Mouse (Mus musculus): ENCODE results near the gene Sh3glb2. TPM values are rescaled to one million over a fixed set of nuclear protein-coding genes. Genes with fewer than 3 reads are reported as not detected.

Sh3glb2 gene
- polyA plus RNA-seq, 1 experiment from 2014 or later: 87.7 TPM

GRCm38 (mm10) chr2:30355861-30356260, 3.3 kb downstream of the Sh3glb2 start:
- Histone ChIP-seq H3K9me3 (replicated peaks) (no peaks in the 10 kb centered on the region), H3K4me3 (replicated peaks) (no peak overlapping the region), H3K4me2 (no peak overlapping the region), H3K9ac (no peak overlapping the region), H3K4me1 (peaks cover 37% of the 10 kb centered on the region), H3K27me3 (no peaks in the 10 kb centered on the region), H3K27ac (no peak overlapping the region), H3K36me3 (peaks cover 27% of the 10 kb centered on the region)
- ATAC-seq (replicated peaks; ENCODE audit: low FRiP score): no peak
- WGBS: 62% methylated on average over 4 of the region's 4 CpGs

- ATAC-seq (replicated peaks; ENCODE audit: low FRiP score): no peak
- H3K9ac ChIP-seq: no peak overlapping the region
- H3K4me2 ChIP-seq: no peak overlapping the region
- H3K4me1 ChIP-seq: peaks cover 7% of the 10 kb centered on the region
- 65% methylated on average over 2 of the region's 2 CpGs for WGBS
- H3K27me3 ChIP-seq: no peaks in the 10 kb centered on the region
- H3K36me3 ChIP-seq: peaks cover 73% of the 10 kb centered on the region
- no peak overlapping the region for H3K4me3 ChIP-seq (replicated peaks)
- no peaks in the 10 kb centered on the region for H3K9me3 ChIP-seq (replicated peaks)
- H3K27ac ChIP-seq: no peak overlapping the region
These were observed 8.0 kb downstream of the Sh3glb2 start for GRCm38 (mm10) chr2:30351149-30351548.

DNA sequence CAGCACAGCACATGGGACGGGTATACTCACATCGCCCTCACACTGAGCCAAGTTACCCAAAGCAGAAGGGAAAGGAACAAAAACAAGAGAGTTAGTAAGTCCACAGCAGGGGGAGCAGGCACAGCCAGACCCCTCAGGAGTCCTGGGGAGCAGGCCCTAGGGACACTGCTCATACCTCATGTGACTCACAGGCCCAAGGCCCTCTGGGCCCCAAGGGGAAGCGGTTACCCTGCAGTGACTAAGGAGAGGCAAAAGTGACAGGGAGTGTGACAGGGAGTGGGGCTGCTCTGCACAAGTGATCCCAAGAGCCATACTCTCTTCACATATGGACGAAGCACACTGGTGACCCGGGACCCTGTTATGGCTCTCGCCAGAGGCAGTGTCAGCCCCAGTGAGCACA, 9.9 kb downstream of the Sh3glb2 start:
- no peak for ATAC-seq (replicated peaks; ENCODE audit: low FRiP score)

GRCm38 (mm10) chr2:30345971-30346676, 13.0 kb downstream of the Sh3glb2 start:
- no peak for ATAC-seq (replicated peaks; ENCODE audit: low FRiP score)

More for the DNA sequence above, 9.9 kb downstream of the Sh3glb2 start:
- no peaks in the 10 kb centered on the region for H3K9me3 ChIP-seq (replicated peaks)
- H3K4me3 ChIP-seq (replicated peaks): no peak overlapping the region
- H3K9ac ChIP-seq: no peak overlapping the region
- H3K4me2 ChIP-seq: no peak overlapping the region
- H3K36me3 ChIP-seq: peaks cover 87% of the 10 kb centered on the region
- no peaks in the 10 kb centered on the region for H3K27me3 ChIP-seq
- no peak overlapping the region for H3K27ac ChIP-seq
- WGBS: 87% methylated on average over 6 of the region's 6 CpGs
- H3K4me1 ChIP-seq: no peaks in the 10 kb centered on the region

DNA sequence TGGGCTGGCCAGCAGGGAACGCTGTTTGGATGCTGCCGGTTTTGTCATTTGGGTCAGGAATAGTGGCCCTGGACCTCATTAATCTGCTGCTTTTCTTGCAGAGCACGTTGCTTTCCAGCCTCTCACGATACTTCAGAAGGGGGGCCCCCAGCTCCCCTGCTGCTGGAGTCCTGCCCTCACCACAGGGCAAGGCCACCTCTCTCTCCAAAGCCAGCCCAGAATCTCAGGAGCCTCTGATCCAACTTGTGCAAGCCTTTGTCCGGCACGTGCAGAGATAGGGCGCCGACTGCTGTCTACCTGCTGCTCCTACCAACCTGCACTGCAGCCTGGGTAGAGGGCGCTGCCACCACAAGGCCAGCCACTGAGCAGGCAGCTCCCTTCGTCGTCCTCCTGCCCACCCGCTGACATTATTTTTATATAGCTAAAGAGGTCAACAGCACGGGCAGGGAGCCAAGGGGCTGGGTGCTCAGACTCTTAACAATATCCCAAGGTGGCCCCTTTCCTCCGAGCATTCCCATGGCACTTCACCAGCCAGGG, 15.5 kb downstream of the Sh3glb2 start:
- ATAC-seq (replicated peaks; ENCODE audit: low FRiP score): no peak
- 62% methylated on average over 14 of the region's 14 CpGs for WGBS

More at GRCm38 (mm10) chr2:30345971-30346676, 13.0 kb downstream of the Sh3glb2 start:
- no peak overlapping the region for H3K27ac ChIP-seq
- no peaks in the 10 kb centered on the region for H3K27me3 ChIP-seq
- WGBS: 90% methylated on average over 7 of the region's 7 CpGs
- peaks cover 97% of the 10 kb centered on the region for H3K36me3 ChIP-seq
- H3K4me3 ChIP-seq (replicated peaks): no peak overlapping the region
- no peak overlapping the region for H3K9ac ChIP-seq
- H3K9me3 ChIP-seq (replicated peaks): no peaks in the 10 kb centered on the region
- H3K4me1 ChIP-seq: no peaks in the 10 kb centered on the region
- H3K4me2 ChIP-seq: no peak overlapping the region

DNA sequence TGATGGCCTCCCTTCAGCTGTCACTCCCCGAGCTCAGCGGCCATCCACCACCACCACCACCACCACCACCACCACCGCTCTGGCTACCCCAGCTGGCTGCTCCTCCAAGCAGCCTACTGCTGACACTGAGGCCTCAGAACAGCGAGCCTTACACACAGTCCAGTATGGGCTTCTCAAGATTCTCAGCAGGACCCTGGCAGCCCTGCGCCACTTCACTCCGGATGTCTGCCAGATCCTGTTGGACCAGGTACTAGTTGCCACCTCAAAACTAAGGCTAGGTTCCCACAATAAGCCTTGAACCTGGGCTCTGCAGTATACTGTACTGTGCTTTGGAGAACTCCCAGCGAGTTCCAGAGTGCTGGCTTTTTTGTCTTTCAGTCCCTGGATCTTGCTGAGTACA, 16.6 kb downstream of the Sh3glb2 start:
- no peaks in the 10 kb centered on the region for H3K27me3 ChIP-seq
- H3K4me1 ChIP-seq: no peaks in the 10 kb centered on the region
- H3K4me3 ChIP-seq (replicated peaks): no peak overlapping the region
- H3K9me3 ChIP-seq (replicated peaks): no peaks in the 10 kb centered on the region
- WGBS: 91% methylated on average over 7 of the region's 7 CpGs
- peaks cover 100% of the 10 kb centered on the region for H3K36me3 ChIP-seq
- no peak overlapping the region for H3K9ac ChIP-seq
- no peak for ATAC-seq (replicated peaks; ENCODE audit: low FRiP score)
- no peak overlapping the region for H3K4me2 ChIP-seq
- no peak overlapping the region for H3K27ac ChIP-seq

More for the DNA sequence above, 15.5 kb downstream of the Sh3glb2 start:
- H3K9me3 ChIP-seq (replicated peaks): no peaks in the 10 kb centered on the region
- peaks cover 99% of the 10 kb centered on the region for H3K36me3 ChIP-seq
- 0 out of 2 replicates have a peak overlapping the region, but pooled peaks have one; percentile 6 for H3K27ac ChIP-seq
- H3K4me2 ChIP-seq: no peak overlapping the region
- H3K27me3 ChIP-seq: no peaks in the 10 kb centered on the region
- H3K9ac ChIP-seq: no peak overlapping the region
- no peak overlapping the region for H3K4me3 ChIP-seq (replicated peaks)
- H3K4me1 ChIP-seq: no peaks in the 10 kb centered on the region

GRCm38 (mm10) chr2:30342061-30342460, 17.1 kb downstream of the Sh3glb2 start:
- Histone ChIP-seq H3K4me1 (no peaks in the 10 kb centered on the region), H3K27me3 (no peaks in the 10 kb centered on the region), H3K9ac (no peak overlapping the region), H3K27ac (no peak overlapping the region), H3K9me3 (replicated peaks) (no peaks in the 10 kb centered on the region), H3K4me3 (replicated peaks) (no peak overlapping the region), H3K36me3 (peaks cover 100% of the 10 kb centered on the region), H3K4me2 (no peak overlapping the region)
- 90% methylated on average over 3 of the region's 3 CpGs for WGBS
- ATAC-seq (replicated peaks; ENCODE audit: low FRiP score): no peak

DNA sequence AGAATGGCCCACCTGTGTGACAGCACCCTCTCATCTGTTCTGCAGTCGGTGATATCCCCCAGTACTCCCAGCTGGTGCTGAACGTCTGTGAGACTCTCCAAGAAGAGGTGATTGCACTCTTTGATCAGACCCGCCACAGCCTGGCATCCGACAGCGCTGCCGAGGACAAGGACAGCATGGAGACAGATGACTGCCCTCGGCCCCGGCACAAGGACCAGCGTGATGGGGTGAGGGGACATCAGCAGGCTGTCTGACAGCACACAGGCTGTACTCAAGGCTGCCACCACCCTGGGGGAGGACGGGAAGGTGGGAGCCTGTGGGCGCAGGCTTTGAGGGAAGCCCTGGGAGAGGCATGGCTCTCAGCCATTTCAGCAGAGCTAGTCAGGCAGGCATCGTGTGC, 22.0 kb downstream of the Sh3glb2 start:
- no peak for ATAC-seq (replicated peaks; ENCODE audit: low FRiP score)
- H3K27me3 ChIP-seq: no peaks in the 10 kb centered on the region
- peaks cover 100% of the 10 kb centered on the region for H3K36me3 ChIP-seq
- H3K4me2 ChIP-seq: no peak overlapping the region
- no peak overlapping the region for H3K4me3 ChIP-seq (replicated peaks)
- H3K27ac ChIP-seq: no peak overlapping the region
- H3K9ac ChIP-seq: no peak overlapping the region
- H3K9me3 ChIP-seq (replicated peaks): no peaks in the 10 kb centered on the region
- 78% methylated on average over 12 of the region's 12 CpGs for WGBS
- no peaks in the 10 kb centered on the region for H3K4me1 ChIP-seq

- Histone ChIP-seq H3K9ac (no peak overlapping the region), H3K27me3 (no peaks in the 10 kb centered on the region), H3K27ac (no peak overlapping the region), H3K4me3 (replicated peaks) (no peak overlapping the region), H3K9me3 (replicated peaks) (no peaks in the 10 kb centered on the region), H3K4me1 (no peaks in the 10 kb centered on the region), H3K36me3 (peaks cover 100% of the 10 kb centered on the region), H3K4me2 (no peak overlapping the region)
- 91% methylated on average over 16 of the region's 16 CpGs for WGBS
- ATAC-seq (replicated peaks; ENCODE audit: low FRiP score): no peak
These were observed 22.8 kb downstream of the Sh3glb2 start for GRCm38 (mm10) chr2:30336174-30336915.

DNA sequence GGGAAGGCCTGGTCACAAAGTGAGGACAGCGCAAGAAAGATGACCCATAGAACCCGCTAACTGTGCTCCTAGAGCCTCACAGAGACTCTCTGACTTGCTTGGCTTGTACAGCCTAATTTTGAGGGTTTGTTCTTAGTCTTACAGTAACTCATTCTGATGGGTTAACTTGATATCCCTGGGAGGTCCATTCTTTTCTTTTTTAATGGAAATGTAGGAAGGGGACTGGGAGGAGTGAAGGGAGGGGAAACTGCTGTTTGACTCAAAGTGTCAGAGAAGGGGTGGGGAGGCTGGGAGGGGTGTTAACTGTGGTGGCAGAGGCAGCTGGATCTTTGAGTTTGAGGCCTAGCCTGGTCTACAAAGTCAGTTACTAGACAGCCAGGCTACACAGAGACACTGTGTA, 23.8 kb downstream of the Sh3glb2 start:
- 92% methylated on average over 2 of the region's 2 CpGs for WGBS
- Histone ChIP-seq H3K36me3 (peaks cover 100% of the 10 kb centered on the region), H3K4me1 (no peaks in the 10 kb centered on the region), H3K4me3 (replicated peaks) (no peak overlapping the region), H3K27ac (no peak overlapping the region), H3K9me3 (replicated peaks) (no peaks in the 10 kb centered on the region), H3K9ac (no peak overlapping the region), H3K27me3 (no peaks in the 10 kb centered on the region), H3K4me2 (no peak overlapping the region)
- ATAC-seq (replicated peaks; ENCODE audit: low FRiP score): no peak

GRCm38 (mm10) chr2:30328791-30329190, 30.3 kb downstream of the Sh3glb2 start:
- Histone ChIP-seq H3K36me3 (peaks cover 99% of the 10 kb centered on the region), H3K9ac (no peak overlapping the region), H3K4me1 (no peaks in the 10 kb centered on the region), H3K27me3 (no peaks in the 10 kb centered on the region), H3K4me2 (no peak overlapping the region), H3K27ac (no peak overlapping the region), H3K9me3 (replicated peaks) (no peaks in the 10 kb centered on the region), H3K4me3 (replicated peaks) (no peak overlapping the region)
- no peak for ATAC-seq (replicated peaks; ENCODE audit: low FRiP score)
- WGBS: 85% methylated on average over 3 of the region's 3 CpGs

- H3K4me3 ChIP-seq (replicated peaks): no peak overlapping the region
- H3K9ac ChIP-seq: no peak overlapping the region
- ATAC-seq (replicated peaks; ENCODE audit: low FRiP score): no peak
- no peaks in the 10 kb centered on the region for H3K9me3 ChIP-seq (replicated peaks)
- no peaks in the 10 kb centered on the region for H3K4me1 ChIP-seq
- H3K36me3 ChIP-seq: peaks cover 99% of the 10 kb centered on the region
- H3K27ac ChIP-seq: no peak overlapping the region
- no peak overlapping the region for H3K4me2 ChIP-seq
- H3K27me3 ChIP-seq: no peaks in the 10 kb centered on the region
- WGBS: 91% methylated on average over 7 of the region's 7 CpGs
These were observed 31.9 kb downstream of the Sh3glb2 start for GRCm38 (mm10) chr2:30327276-30327675.

All from kidney, embryonic 15.5 days (tissue).